Mouse (Mus musculus) erythroid progenitor cell, adult 5-6 weeks (primary cell): ENCODE measurements around the gene Gpr84. TPM values are rescaled to one million over a fixed set of nuclear protein-coding genes. Genes with fewer than 3 reads are reported as not detected.
A peak's percentile ranks its signal among the peaks of the same experiment; 100 is the strongest.

Experiments
- ATAC-seq: replicated peaks from 2 replicates; pipeline ENCODE4 v1.8.0; 2016; ENCODE audit warnings: moderate number of reproducible peaks, mild to moderate bottlenecking, moderate TSS enrichment, inconsistent platforms; ENCODE audit not compliant: poor library complexity, low FRiP score, severe bottlenecking
- total RNA-seq, 2 experiments: library from RNA; stranded (forward) in 1 of 2; stranded (reverse) in 1 of 2; fragments of 150-400 nt in 1 of 2; fragments of 186-747, 209-891 nt in 1 of 2; gene quantifications; 2 replicates each; pipeline versions ENCODE4 v1.2.3 to v1.2.4; 2015 to 2017; ENCODE audit warnings: low replicate concordance in 2 of 2

The Gpr84 gene
- total RNA-seq (2015; ENCODE audit: low replicate concordance) = 0.72 TPM in 1 of 2 replicates, not detected in the other
- 3.9 TPM in 1 of 2 replicates, not detected in the other for total RNA-seq (2017; ENCODE audit: low replicate concordance)

DNA sequence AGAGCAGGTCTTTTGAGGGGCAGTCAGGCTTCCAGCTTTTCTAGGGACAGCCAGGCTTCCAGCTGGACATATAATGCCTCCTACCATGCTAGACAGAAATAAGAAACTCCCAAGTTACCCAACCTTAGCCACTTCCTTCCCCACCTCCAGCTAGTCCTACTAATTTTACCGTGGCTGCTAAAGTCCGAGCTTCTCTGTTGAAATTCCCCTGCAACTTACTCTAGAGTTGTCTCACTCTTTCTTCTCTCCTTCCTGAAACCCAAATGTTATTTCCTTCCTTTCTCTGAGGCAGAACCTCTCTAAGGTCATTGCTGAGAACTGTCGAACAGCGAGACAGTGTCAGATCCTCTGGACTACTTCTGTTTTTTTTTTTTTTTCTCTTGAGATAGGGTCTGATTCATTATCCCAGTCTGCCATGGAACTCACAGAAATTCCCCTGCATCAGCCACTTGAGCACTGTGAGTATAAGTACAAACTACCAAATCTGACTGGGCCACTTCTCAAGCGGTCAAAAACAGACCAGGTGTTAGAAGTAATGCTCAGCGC, at the start of gene Gpr84:
Gene Gpr84 (minus strand): TSS at position 248 of the 546 bp plus-strand sequence.
- no peak for ATAC-seq

GRCm38 (mm10) chr15:103359869-103360602, 49.6 kb upstream of the Gpr84 start:
- ATAC-seq = no peak

DNA sequence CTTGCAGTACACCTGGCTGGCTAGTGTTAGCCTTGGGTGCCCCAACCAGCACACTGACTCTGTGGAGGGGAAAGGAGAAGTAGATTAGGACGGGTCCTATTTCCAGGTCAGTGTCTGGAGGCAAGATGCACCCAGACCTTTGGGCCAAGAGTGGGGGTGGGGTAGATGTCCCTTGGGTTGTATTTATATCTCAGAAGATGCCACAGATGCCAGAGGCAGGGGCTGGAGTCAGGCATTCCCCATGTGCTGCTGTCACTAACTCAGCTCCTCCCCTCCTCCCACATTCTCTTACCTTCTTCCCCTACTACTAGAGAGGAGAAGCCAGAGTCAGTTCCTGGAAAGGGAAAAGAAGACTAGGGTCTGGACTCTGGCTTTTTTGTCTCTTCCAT, 48.7 kb upstream of the Gpr84 start:
- no peak for ATAC-seq

GRCm38 (mm10) chr15:103358278-103359121, 48.1 kb upstream of the Gpr84 start:
- no peak for ATAC-seq

- ATAC-seq = no peak
Observed at GRCm38 (mm10) chr15:103357817-103358216, 47.4 kb upstream of the Gpr84 start.

- ATAC-seq = no peak
Observed at GRCm38 (mm10) chr15:103356130-103356529, 45.7 kb upstream of the Gpr84 start.

DNA sequence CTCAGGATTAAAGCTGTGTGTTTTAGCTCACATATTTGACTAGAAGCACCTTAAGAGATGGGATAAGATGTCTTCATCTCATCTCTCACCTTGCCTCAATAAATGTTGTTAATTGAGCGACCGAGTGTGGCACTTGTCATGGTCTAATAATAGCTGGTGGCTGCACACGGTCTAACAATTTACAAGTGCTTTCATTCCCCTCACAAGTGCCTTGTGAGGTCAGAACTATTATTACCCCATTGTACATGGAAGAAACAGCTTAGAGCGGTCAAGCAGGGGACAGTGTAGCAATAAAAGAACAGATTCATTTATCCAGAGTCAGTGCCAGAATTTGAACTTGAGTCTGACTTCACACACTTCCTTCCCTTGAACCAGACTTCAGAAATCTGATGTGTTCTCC, 45.0 kb upstream of the Gpr84 start:
- no peak for ATAC-seq

- ATAC-seq = no peak
Observed at GRCm38 (mm10) chr15:103354690-103355089, 44.3 kb upstream of the Gpr84 start.

DNA sequence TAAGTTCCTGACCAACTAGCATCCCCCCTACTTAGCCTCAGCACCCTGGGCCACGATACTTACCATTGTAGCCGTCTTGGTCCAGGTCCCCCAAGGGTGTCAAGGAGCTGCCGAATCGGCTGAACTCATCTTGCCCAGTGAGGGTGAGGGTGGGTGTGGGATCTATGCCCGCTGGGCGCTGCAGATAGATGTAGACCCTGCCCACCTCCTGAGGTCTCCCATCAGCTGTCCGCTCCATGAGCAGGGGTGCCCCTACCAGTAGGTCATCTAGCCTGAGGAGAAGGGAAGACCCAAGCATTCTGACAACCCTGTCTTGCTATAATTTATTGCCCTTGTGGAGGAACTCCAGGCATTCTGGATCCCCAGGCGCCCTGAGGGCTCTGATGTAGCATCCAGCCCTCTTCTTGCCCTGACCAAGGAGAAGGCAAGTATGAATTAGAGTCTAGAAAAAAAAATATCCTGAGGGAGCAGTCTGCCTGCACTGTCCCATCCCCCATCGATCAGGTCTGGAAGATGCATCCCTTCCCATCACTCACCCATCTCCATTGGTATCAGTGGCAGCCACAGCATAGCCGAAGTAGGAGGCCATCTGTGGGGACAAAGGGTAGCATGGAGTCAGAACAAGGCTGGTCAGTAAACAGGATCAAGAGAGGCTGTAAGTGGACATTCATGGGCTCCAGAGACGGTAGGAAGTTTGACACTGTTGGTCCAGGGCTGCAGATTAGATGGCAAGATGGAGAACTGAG, 43.3 kb upstream of the Gpr84 start:
- ATAC-seq = no peak

DNA sequence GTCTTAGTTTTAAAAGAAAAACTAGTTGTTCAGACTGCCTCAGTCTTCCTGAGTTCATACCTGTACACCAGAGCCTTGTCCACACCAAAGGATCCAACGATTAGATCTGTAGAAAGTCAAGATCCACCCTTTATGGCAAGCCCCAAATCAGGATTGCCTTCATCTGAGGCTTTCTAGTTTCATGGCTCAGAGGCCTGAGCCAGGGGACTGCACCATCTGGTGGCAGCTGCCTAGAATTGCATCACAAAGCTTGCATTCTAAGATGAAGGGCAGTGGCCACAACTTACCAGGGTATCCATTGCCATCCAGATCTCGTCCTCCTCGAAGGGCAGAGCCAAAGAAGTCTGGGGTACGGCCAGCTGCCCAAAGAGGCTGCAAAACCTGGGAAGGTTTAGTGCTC, 42.4 kb upstream of the Gpr84 start:
- ATAC-seq = 0 out of 2 replicates have a peak, but pooled peaks have one; percentile 52

GRCm38 (mm10) chr15:103347275-103347684, 36.9 kb upstream of the Gpr84 start:
- no peak for ATAC-seq

GRCm38 (mm10) chr15:103345789-103346188, 35.4 kb upstream of the Gpr84 start:
- no peak for ATAC-seq

DNA sequence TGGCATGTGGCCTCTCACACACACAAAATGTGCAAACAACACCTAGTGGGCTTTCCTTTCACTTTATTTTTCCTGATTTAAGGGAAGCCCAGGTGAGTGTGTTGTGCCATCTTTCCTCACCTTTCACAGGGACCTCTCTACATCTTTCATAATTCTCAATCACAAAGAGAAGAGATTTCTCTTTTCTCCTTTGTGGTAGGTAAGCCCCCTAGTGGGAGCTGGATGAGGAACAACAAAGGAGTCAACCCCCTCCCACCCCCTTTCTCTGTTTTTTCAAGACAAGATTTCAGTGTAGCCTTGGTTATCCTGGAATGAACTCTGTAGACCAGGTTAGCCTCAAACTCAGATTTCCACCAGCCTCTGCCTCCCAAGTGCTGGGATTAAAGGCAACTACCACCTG, 33.1 kb upstream of the Gpr84 start:
- no peak for ATAC-seq

DNA sequence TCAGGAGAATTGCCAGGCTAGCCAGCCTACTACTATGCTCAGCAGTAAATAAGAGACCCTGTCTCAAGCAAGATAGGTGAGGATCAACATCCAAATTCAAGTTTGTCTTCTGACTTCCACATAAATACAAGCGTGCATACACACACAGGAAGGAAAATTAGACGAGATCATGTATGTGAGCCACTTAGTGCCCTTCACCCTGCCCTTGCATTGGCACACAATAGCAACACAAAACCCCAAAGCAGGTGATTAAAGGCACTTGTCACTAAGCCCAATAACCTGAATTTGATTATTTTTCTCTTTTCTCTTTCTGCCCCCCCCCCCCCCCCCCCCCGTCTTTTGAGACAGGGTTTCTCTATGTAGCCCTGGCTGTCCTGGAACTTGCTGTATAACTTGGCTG, 32.6 kb upstream of the Gpr84 start:
- ATAC-seq = no peak

DNA sequence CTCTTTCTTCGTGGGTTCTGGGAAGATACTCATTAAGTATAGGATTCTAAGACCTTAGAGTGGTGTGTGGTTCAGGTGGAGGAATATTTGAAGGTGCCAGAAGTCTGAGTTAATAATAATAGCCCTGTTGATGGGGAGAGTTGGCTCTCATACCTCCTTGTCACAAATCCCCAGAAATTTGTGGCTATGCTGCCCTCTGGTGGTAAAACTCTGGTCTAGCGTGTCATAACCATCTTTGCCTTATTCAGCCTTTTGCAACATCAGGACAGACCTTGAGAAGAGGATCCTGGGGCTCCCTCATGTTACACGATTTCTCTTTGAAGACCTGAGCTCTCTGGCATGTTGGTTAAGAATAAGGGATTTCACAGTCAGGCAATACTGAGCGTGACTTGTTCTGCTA, 32.0 kb upstream of the Gpr84 start:
- peak; percentile 59; the same call in 1 of the 2 replicates for ATAC-seq

GRCm38 (mm10) chr15:103341547-103341946, 31.1 kb upstream of the Gpr84 start:
- ATAC-seq = no peak

DNA sequence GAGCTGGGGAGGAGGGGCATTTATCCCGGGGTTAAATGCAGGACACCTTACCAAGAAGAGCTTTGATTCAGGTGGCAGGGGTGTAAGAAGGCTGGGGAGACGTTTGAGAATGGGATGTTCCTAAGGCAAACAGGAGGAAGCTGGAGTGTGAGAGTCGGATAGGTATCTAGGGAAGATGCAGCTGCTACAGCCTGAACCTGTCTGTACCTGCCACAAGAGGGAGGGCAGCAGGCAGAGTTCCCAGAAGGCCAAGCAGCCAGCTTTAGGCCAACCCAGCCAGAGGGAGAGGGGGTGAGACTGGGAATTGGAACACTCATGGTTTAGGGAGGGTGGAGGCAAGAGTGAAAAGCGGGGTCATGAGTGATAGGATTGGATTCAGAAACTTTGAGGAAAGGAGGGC, 30.4 kb upstream of the Gpr84 start:
- no peak for ATAC-seq

- no peak; the same call in 1 of the 2 replicates for ATAC-seq
Observed at GRCm38 (mm10) chr15:103339961-103340337, 29.5 kb upstream of the Gpr84 start, which contains the start of gene Zfp385a. Gene Zfp385a, minus strand, starts transcription at chr15:103340093.

- no peak for ATAC-seq
Observed at GRCm38 (mm10) chr15:103339166-103339960, 29.0 kb upstream of the Gpr84 start.
